Mouse (Mus musculus) left cerebral cortex, postnatal 4 days (tissue): ENCODE data around the gene Cdk7. TPM values are rescaled to one million over a fixed set of nuclear protein-coding genes. Genes with fewer than 3 reads are reported as not detected.
"Not testable (repeated sequence)": the region's sequence is repeated elsewhere in the genome, so short reads cannot be mapped to it uniquely, and the experiment has no call there.

ENCODE experiments used
- DNase-seq: peaks from one replicate; pipeline ENCODE4 v3.0.0-alpha.2; 2022
- intact Hi-C: fragments of 180-260 bp; cut with DNase I; formaldehyde crosslinking; loops from one replicate; pipeline ENCODE4 v1.15.1; 2025
- total RNA-seq, 2 experiments: library from RNA; stranded (reverse); gene quantifications; 2 replicates each; pipeline ENCODE4 v1.2.3; 2021

Cdk7 gene
- total RNA-seq, 2 experiments from 2014 or later, result 37.8 to 39.9 TPM

GRCm38 (mm10) chr13:100728530-100728929 is 2.2 kb downstream of the Cdk7 start:
- intact Hi-C loops, DNase-seq: not testable (repeated sequence)

DNA sequence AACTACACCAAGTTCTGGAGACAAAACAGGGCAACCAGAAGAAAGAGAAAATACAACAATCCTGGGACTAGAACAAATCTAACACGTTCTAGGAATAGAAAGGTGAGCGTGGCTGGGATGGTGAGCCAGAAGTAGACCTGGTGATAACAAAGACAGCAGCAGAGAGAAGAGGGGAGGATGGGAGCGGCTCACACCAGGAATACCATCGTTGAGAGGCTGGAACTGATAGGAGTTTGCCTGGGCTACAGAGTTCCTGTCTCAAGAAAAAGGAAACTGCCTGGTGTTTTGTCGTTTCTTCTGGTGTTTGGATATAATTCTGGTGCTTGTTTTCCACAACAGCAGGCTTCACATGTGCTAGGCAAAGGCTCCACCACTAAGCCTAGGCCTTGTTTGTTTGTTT is 2.7 kb downstream of the Cdk7 start:
- intact Hi-C loops, result no loop called here
- no peak for DNase-seq

DNA sequence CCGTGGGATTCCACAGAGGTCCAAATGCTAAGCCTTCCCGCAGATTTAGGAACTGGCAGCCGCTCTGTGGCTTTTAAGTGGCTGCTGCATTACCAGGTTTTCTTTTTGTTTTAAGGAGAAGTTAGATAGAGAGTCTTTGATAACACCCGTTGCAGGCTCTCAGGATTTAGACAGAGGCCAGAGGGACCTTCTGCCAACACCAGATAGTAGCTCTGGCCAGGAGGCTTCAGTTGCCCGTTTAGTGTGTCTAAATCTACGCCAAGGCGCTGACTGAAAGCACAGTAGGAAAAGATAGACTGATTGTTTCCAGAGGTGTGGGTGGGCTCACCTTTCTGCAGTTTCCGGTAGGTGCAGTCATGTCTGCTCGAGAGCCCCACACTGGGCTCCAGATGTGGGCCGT is 5.5 kb downstream of the Cdk7 start:
- no peak for DNase-seq
- intact Hi-C loops, result no loop called here

DNA sequence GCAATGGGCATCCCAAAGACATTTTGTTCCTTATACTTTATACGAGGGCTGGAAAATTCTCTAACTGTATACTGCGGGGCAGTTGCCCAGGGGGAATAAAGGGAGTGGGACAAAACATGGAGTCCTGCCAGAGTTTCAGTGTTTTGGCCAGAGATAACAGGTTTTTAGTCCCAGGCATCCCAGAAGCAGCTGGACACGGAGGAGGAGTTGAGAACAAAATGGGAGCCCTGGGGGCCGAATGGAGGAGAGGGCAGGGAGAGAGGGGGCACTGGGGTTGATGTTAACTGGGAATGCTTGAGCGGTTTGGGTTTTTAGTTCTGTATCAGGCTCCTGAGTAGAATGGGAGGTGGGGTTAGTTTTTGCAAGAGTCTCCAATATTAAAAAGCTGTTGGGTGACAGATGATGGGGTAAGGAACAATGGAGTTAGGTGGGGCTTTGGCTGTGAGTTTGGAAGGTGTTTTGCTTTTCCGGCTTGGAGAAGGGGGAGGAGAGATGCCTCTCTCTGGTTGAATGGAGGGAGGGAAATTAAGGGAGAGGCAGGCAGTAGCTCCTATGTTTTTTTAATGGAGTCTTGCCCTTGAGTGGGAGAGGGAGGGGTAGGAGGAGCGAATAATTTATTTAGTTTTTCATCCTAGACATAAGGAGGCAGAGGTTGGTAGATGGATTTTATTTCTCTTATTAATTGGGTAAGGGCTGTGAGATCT is 6.5 kb downstream of the Cdk7 start:
- DNase-seq, result peak; percentile 56
- intact Hi-C loops, result no loop called here

DNA sequence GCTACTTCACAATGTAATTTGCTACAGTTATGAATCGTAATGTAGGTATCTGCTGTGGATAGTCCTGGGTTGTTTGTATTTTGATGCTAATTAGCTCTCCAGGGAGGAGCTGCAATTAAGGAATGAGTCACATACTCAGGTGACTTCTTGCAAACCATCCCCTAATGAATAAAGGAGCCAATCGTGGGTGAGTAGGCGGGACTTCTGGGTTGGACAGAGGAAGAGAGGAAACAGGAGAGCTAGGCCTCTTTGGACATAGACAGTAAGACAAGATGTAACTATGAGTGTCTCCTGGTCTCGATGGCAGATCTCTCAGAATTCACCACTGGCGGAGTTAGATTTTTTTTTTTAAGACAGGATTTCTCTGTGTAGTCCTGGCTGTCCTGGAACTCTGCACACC is 9.1 kb downstream of the Cdk7 start:
- intact Hi-C loops, result no loop called here
- DNase-seq, result no peak

GRCm38 (mm10) chr13:100715467-100715866 is 15.3 kb downstream of the Cdk7 start:
- DNase-seq, result no peak
- intact Hi-C loops, result loop anchor here (10.0 kb wide), 1 partner anchor 231 kb away; no protein-coding TSS in a partner anchor

- intact Hi-C loops, result loop anchor here (10.0 kb wide), 1 partner anchor 651 kb away; no protein-coding TSS in a partner anchor
- DNase-seq, result no peak
Measured at GRCm38 (mm10) chr13:100706206-100706605, 24.5 kb downstream of the Cdk7 start.

DNA sequence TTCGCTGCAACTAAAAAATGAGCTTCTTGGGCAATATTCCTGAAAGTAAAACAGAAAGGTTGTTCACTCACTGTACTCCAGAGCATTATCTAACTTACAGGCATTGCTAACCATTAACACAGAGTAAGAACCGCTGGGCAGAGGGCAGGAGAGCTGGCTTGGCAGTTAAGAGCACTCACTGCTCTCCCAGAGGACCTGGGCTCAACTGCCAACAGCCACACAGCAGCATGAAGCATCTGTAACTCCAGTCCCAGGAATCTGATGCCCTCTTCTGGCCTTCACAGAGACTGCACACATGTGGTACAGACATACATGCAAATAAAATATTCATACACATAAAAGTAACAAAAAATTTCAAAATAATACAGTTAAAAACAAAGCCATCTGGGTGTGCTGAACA is 27.3 kb downstream of the Cdk7 start:
- intact Hi-C loops, result loop anchor here (10.0 kb wide), 1 partner anchor 649 kb away; no protein-coding TSS in a partner anchor
- no peak for DNase-seq

GRCm38 (mm10) chr13:100698866-100699265 is 31.9 kb downstream of the Cdk7 start:
- intact Hi-C loops, result no loop called here

DNA sequence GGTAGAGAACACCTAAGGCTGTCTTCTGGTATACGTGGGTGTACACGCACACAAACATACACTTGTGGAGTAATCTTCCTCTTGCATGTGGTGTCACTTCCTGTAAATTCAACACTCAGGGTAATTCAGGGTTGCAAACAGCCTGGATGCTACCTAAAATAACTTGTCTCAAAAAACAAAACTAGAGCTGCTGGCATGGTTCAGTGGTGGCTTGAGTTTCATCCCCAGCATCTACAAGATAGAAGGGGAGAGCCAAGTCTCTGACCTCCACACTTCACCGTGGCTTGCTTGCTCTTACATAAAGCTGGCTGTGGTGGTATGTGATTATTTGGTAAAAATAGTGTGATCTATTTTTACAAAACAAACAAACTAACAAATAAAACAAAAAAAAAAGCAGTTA is 33.2 kb downstream of the Cdk7 start:
- no peak for DNase-seq
- intact Hi-C loops, result no loop called here

More at GRCm38 (mm10) chr13:100698866-100699265, 31.9 kb downstream of the Cdk7 start:
- DNase-seq, result no peak

GRCm38 (mm10) chr13:100687513-100687912 is 43.2 kb downstream of the Cdk7 start:
- intact Hi-C loops, result no loop called here

DNA sequence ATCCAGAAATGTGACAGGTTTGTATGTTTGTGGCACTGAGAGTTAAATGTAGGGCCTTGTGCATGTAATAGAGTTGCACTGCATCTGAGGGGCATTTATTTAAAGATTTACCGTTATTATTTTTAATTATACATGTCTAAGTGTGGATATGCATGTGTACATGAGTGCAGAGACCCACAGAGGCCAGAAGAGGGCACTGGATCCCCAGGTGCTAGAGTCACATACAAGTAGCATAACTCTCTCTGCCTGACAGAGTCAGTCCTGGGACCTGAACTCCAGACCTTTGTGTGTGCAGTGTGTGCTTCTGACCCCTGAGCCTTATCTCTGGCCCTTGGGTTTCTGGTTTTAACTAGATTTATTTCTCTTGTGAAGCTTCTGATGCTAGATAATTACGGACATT is 46.4 kb downstream of the Cdk7 start:
- intact Hi-C loops, result no loop called here
- DNase-seq, result no peak

More at GRCm38 (mm10) chr13:100687513-100687912, 43.2 kb downstream of the Cdk7 start:
- DNase-seq, result no peak

DNA sequence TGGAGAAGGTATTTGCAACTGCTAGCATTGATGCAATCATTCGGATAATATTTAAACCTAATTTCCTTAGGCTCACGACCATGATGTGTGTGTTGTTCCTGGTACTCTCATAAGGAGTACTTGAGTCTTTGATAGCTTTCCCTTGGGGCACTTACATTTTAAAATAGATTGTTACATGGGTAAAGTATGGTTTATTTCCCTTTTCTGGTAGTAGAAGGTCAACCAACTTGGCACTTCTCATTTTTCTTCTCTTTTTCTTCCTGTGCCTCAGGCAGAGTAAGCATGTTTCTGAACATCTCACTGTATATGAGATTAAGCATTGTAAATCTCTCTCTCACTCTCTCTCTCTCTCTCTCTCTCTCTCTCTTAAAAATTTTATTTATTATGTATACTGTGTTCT is 47.9 kb downstream of the Cdk7 start:
- DNase-seq, result no peak
- intact Hi-C loops, result no loop called here

- intact Hi-C loops, result no loop called here
- no peak for DNase-seq
Measured at GRCm38 (mm10) chr13:100681615-100682014, 49.1 kb downstream of the Cdk7 start.

DNA sequence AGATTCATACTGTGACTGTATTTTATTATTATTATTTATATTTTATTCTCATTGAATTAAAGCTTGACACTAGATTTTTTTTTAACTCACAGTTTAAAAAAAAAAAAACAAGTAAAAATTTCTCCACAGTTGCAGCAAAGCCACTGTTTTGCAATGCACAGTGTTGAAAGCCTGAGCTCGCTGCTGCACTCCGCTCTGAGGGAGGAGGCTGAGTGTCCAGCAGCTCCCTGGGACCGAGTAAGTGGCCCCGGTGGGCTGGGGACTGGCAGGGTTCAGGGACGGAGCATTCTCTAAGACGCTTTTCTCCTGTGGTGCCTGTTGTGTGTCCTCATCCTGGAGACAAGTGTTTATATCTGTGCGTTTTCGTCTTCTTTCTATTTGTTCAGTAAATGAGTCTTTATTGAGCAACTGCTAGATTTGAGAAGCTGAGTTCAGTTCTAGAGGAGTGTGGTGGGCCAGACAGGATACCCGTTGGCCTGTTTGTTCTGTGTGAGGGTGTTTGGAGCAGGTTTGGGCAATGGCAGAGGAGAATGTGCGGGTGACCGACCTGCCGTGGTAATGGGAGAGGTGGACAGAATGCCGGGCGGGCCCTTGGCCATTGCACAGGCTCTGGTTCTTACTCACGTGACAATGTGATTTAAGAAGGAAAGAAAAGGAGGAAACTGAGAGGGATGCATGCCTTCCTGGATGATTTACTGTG is 54.7 kb downstream of the Cdk7 start:
- no peak for DNase-seq
- intact Hi-C loops, result no loop called here

DNA sequence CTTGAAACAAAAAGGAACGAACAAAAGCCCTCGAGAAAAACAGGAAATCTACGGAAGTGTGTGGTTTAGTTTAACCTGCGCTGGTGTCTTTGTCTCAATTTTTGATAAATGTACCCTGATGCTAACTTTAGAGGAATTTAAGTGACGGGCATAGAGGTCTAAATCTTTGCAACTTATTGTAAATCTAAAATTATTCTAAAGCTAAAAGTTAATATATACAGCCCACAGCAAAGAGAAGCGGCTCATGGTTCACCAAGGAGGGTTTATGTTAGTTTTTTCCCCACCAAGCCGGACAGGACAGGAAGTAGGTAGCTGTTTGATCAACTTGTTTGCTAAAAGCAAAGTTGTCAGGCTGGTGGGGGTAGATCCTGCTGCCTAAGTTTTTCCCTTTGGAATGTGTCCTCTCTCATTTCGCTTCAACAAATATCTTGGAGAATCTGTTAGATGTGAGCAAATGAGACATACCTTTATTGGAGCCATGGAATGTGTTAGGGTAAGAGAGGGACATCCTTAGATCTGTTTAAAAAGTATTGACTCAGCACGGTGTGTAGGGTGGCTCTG is 60.5 kb downstream of the Cdk7 start:
- DNase-seq, result no peak
- intact Hi-C loops, result no loop called here

GRCm38 (mm10) chr13:100669291-100670022 is 61.3 kb downstream of the Cdk7 start, which contains the start of gene Ccdc125:
Gene Ccdc125 (plus strand): TSS chr13:100669717.
- peak; percentile 21 for DNase-seq
- intact Hi-C loops, result no loop called here

- intact Hi-C loops, result no loop called here
- peak; percentile 55 for DNase-seq
Measured at GRCm38 (mm10) chr13:100659864-100660456, 70.8 kb downstream of the Cdk7 start.

DNA sequence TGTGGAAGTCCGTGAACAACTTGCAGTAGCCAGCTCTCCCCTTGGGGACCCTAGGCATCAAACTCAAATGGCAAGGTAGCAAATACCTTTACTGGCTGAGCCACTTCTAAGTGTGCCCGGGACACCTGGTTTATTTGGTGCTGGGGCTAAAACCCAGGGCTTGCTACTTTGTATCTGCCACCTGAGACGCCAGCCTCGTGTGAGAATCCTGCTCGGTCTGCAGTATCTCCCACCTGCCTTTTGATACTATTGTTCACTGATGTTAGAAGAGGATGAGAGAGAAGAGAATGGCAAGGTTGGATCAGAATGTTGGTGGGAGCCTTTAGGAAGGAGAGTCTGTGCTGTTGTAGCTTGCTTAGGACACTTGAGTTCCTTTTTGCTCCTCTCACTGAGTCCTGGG is 72.6 kb downstream of the Cdk7 start:
- DNase-seq, result no peak
- intact Hi-C loops, result no loop called here
